In genomic region chr12:104767183-104767582, GRCm38 (mm10) we compare ENCODE assay signal across 12 mouse cellular contexts. TPM values are rescaled to one million over a fixed set of nuclear protein-coding genes. Genes with fewer than 3 reads are reported as not detected.
DNase-seq lines count a peak whose midpoint lies in the region; ATAC-seq and TF ChIP-seq lines count a peak whose summit lies in the region.
"Had no signal": no experiment of that assay in that cellular context is flagged by ENCODE, and none has a peak within 500 bp of the region (broad histone marks: within the 10 kb centered on the region; RNA-seq: fewer than 3 reads in every experiment).

No protein-coding gene starts in this region.

- no peaks in the 10 kb centered on the region for H3K9me3 ChIP-seq in liver, embryonic 12.5 days (replicated peaks)
- H3K9me3 ChIP-seq in E14TG2a.4 (ENCODE audit: low read length): no peaks in the 10 kb centered on the region
- no peaks in the 10 kb centered on the region for H3K9me3 ChIP-seq in forebrain, embryonic 13.5 days (replicated peaks)

- H3K9ac ChIP-seq in liver, adult 2 months (ENCODE audit: low read depth, low read length): no peak overlapping the region
- H3K9ac ChIP-seq in liver, embryonic 12.5 days: no peak overlapping the region
- H3K9ac ChIP-seq in forebrain, embryonic 13.5 days: no peak overlapping the region

- H3K36me3 ChIP-seq in liver, adult 2 months (ENCODE audit: control insufficient read depth, insufficient read depth, low read length): peaks cover 16% of the 10 kb centered on the region; the same call in 1 of the 2 replicates
- no peaks in the 10 kb centered on the region for H3K36me3 ChIP-seq in liver, embryonic 12.5 days
- no peaks in the 10 kb centered on the region for H3K36me3 ChIP-seq in E14TG2a.4 (ENCODE audit: insufficient read depth, low read length)
- H3K36me3 ChIP-seq in forebrain, embryonic 13.5 days (ENCODE audit: poor library complexity, severe bottlenecking): no peaks in the 10 kb centered on the region

- 85% methylated on average over 4 of the region's 4 CpGs for WGBS in liver, adult 2 months
- 48% methylated on average over 4 of the region's 4 CpGs for WGBS in liver, embryonic 12.5 days (ENCODE audit: insufficient replicate concordance)
- 91% methylated on average over 4 of the region's 4 CpGs for WGBS in forebrain, embryonic 13.5 days

- DNase-seq in embryo, embryonic 10.5 days (ENCODE audit: low spot score): peak; percentile 20
- no peak for DNase-seq in embryo, embryonic 10 days (ENCODE audit: low spot score)
- no peak for DNase-seq in liver, adult 2 months (ENCODE audit: extremely low read depth, low read depth, low spot score)
- no peak for DNase-seq in frontal cortex, postnatal 14 days (ENCODE audit: low spot score in 2 of 2)
- DNase-seq: cerebellum, adult 18-20 months; lung, postnatal 36 days had no signal

- no peak overlapping the region for H3K27ac ChIP-seq in liver, adult 2 months (replicated peaks; ENCODE audit: insufficient read depth, low read depth, low read length)
- H3K27ac ChIP-seq in liver, embryonic 12.5 days: no peak overlapping the region
- no peak overlapping the region for H3K27ac ChIP-seq in forebrain, embryonic 13.5 days

- TF ChIP-seq CTCF in liver, adult 2 months (IDR thresholded peaks at IDR 0.05; ENCODE audit: low read depth, low read length): peak; percentile 61
- TF ChIP-seq CTCF in E14TG2a.4 (conservative IDR thresholded peaks at IDR 0.05; ENCODE audit: low read length): peak; percentile 62

- no peak overlapping the region for H3K4me3 ChIP-seq in liver, adult 2 months (ENCODE audit: insufficient read depth, low read depth, low read length)
- no peak overlapping the region for H3K4me3 ChIP-seq in liver, embryonic 12.5 days
- H3K4me3 ChIP-seq in E14TG2a.4 (replicated peaks; ENCODE audit: low read length): no peak overlapping the region
- no peak overlapping the region for H3K4me3 ChIP-seq in forebrain, embryonic 13.5 days

- no peak overlapping the region for H3K4me2 ChIP-seq in liver, embryonic 12.5 days
- no peak overlapping the region for H3K4me2 ChIP-seq in forebrain, embryonic 13.5 days

- no peaks in the 10 kb centered on the region for H3K79me2 ChIP-seq in liver, adult 2 months (ENCODE audit: control insufficient read depth, insufficient read depth, low read length)

- no peaks in the 10 kb centered on the region for H3K27me3 ChIP-seq in liver, adult 2 months (ENCODE audit: control insufficient read depth, insufficient read depth, low read length)
- no peaks in the 10 kb centered on the region; the same call in 1 of the 2 replicates for H3K27me3 ChIP-seq in liver, embryonic 12.5 days (replicated peaks)
- no peaks in the 10 kb centered on the region for H3K27me3 ChIP-seq in E14TG2a.4 (ENCODE audit: insufficient read depth, low read length)
- no peaks in the 10 kb centered on the region for H3K27me3 ChIP-seq in forebrain, embryonic 13.5 days

- H3K4me1 ChIP-seq in liver, adult 2 months (ENCODE audit: control insufficient read depth, insufficient read depth, low read length): no peaks in the 10 kb centered on the region
- H3K4me1 ChIP-seq in liver, embryonic 12.5 days: no peaks in the 10 kb centered on the region
- H3K4me1 ChIP-seq in E14TG2a.4 (replicated peaks; ENCODE audit: low read depth, low read length): peaks cover 95% of the 10 kb centered on the region
- H3K4me1 ChIP-seq in forebrain, embryonic 13.5 days: peaks cover 15% of the 10 kb centered on the region

- no peak; the same call in 1 of the 2 replicates for ATAC-seq in liver, embryonic 12.5 days
- peak; percentile 27; the same call in 1 of the 2 replicates for ATAC-seq in megakaryocyte, adult 5-6 weeks (ENCODE audit: poor library complexity, severe bottlenecking)
- no peak for ATAC-seq in forebrain, embryonic 13.5 days
- ATAC-seq: activated CD4-positive, CD25-positive, alpha-beta regulatory T cell, adult 4 months; inflammation-experienced regulatory T-cells, adult 6 months had no signal

- no peak for TF ChIP-seq POLR2A in liver, adult 2 months (IDR thresholded peaks at IDR 0.05; ENCODE audit: extremely low read depth, insufficient read depth, low read length)

RNA-seq across cellular contexts. Expression of gene Dicer1, which starts 15.4 kb away (rescaled TPM):
- 14.8 and 15.7 TPM in 2 replicates for total RNA-seq in liver, adult 2 months (2014; rRNA removed)
- 4.9 and 5.0 TPM in 2 replicates for polyA plus RNA-seq in liver, adult 2 months (2012; rRNA removed)
- polyA plus RNA-seq in liver, embryonic 12.5 days (2016; fragmentation: Nextera tagmentation; extraction: Ambion mirVana): 22.5 and 23.1 TPM in 2 replicates
- 33.5 and 40.3 TPM in 2 replicates for total RNA-seq in megakaryocyte, adult 5-6 weeks (2015)
- 24.5 and 41.5 TPM in 2 replicates for total RNA-seq in megakaryocyte, adult 5-6 weeks (2017)
- 52.0 and 52.1 TPM in 2 replicates for polyA plus RNA-seq in forebrain, embryonic 13.5 days (2015; fragmentation: Nextera tagmentation; extraction: Ambion mirVana)
